Mouse (Mus musculus) heart, adult 2 months (tissue): ENCODE measurements at regions not wholly inside any gene's neighbourhood (a gene's known extent, or its start where the extent isn't known, plus 50 kb on each side); places are given as distances from the start of the nearest gene placed in this dataset.

Experiments
- DNase-seq, 2 experiments: peaks; one replicate each; pipeline ENCODE4 v3.0.0; 2021
- H3K27ac ChIP-seq: fragments of 200-600 bp; 2 replicates; pipeline ENCODE4 v1.8.1; 2022
- H3K27me3 ChIP-seq: fragments of 200-500 bp; 2 replicates; pipeline ENCODE4 v1.6.1; 2012; ENCODE audit warnings: mild to moderate bottlenecking, low read length, inconsistent platforms, mixed read lengths; ENCODE audit not compliant: control insufficient read depth, insufficient read depth
- H3K36me3 ChIP-seq: fragments of 200-500 bp; 2 replicates; pipeline ENCODE4 v1.6.1; 2012; ENCODE audit warnings: low read length, inconsistent platforms; ENCODE audit not compliant: control insufficient read depth, insufficient read depth
- H3K4me1 ChIP-seq: fragments of 200-500 bp; 2 replicates; pipeline ENCODE4 v1.6.1; 2011; ENCODE audit warnings: low read length; ENCODE audit not compliant: control insufficient read depth, insufficient read depth
- H3K4me3 ChIP-seq: fragments of 200-600 bp; 2 replicates; pipeline ENCODE4 v1.8.1; 2022
- H3K79me2 ChIP-seq: fragments of 200-500 bp; replicated peaks from 2 replicates; pipeline ENCODE4 v1.6.1; 2012; ENCODE audit warnings: mild to moderate bottlenecking, inconsistent platforms, low read length, moderate library complexity, mixed read lengths; ENCODE audit not compliant: control insufficient read depth, insufficient read depth
- H3K9ac ChIP-seq: fragments of 200-500 bp; 2 replicates; pipeline ENCODE4 v1.6.1; 2012; ENCODE audit warnings: low read depth, mild to moderate bottlenecking, control low read depth, inconsistent platforms, low read length, mixed read lengths
- CTCF ChIP-seq: fragments of 200-600 bp; IDR thresholded peaks from 2 replicates; pipeline ENCODE4 v1.8.1; 2022; ENCODE audit warnings: antibody characterized with exemption, mild to moderate bottlenecking, moderate library complexity
- EP300 ChIP-seq: fragments of 200-500 bp; IDR thresholded peaks from 2 replicates; pipeline ENCODE4 v1.6.1; 2011; ENCODE audit warnings: low read depth, low read length, control low read depth; ENCODE audit not compliant: insufficient read depth
- POLR2A ChIP-seq: fragments of 200-500 bp; IDR thresholded peaks from 2 replicates; pipeline ENCODE4 v1.6.1; 2011; ENCODE audit warnings: mild to moderate bottlenecking, low read depth, low read length, control low read depth; ENCODE audit not compliant: insufficient read depth
- WGBS: fragments of 180-500 bp; shearing (Covaris S2); methylation state at CpG from one replicate; pipeline ENCODE4 v1.1.7; 2018; 5-methylcytosine and 5-hydroxymethylcytosine counted together
- intact Hi-C: fragments of 180-260 bp; cut with DNase I; formaldehyde crosslinking; loops from one replicate; pipeline ENCODE4 v1.15.1; 2025

- no peaks in the 10 kb centered on the region for H3K79me2 ChIP-seq
- H3K36me3 ChIP-seq: no peaks in the 10 kb centered on the region
- WGBS: 12% methylated on average over 2 of the region's 2 CpGs
- H3K27me3 ChIP-seq: 0 out of 2 replicates have a peak, but pooled peaks cover 1% of the 10 kb centered on the region
- DNase-seq: no peak
- H3K9ac ChIP-seq: no peak overlapping the region
- intact Hi-C loops: no loop called here
- H3K4me1 ChIP-seq: no peaks in the 10 kb centered on the region
- no peak for TF ChIP-seq EP300
- TF ChIP-seq CTCF: no peak
- no peak for TF ChIP-seq POLR2A
- no peak overlapping the region for H3K27ac ChIP-seq
- no peak overlapping the region for H3K4me3 ChIP-seq
These were observed 79.4 kb downstream of the Nkx2-1 start for GRCm38 (mm10) chr12:56457356-56457755.

DNA sequence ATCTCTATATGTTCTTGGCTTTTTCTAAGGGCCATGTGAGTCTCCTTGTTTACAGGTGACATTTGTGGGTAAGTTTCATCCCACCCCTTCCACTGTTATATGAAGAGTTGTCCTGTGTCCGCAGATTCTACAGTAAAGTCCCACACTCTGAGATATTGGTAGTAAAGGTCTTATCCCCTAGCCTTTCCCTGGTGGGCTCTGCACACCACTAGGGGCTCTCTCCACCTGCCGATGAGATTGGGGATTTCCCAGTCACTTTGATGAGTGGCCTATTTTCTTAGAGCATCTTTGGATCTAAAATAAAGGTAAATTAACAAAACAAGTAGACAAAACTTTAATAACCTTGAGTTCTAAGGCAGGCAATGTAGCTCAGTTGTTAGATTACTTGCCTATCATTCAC, 86.4 kb downstream of the Nkx2-1 start:
- no peak for DNase-seq
- Histone ChIP-seq H3K36me3 (no peaks in the 10 kb centered on the region), H3K4me1 (no peaks in the 10 kb centered on the region), H3K4me3 (no peak overlapping the region), H3K27ac (no peak overlapping the region), H3K27me3 (0 out of 2 replicates have a peak, but pooled peaks cover 1% of the 10 kb centered on the region), H3K79me2 (no peaks in the 10 kb centered on the region), H3K9ac (no peak overlapping the region)
- intact Hi-C loops: no loop called here
- WGBS: 75% methylated on average over 2 of the region's 2 CpGs
- TF ChIP-seq EP300 (no peak), POLR2A (no peak), CTCF (no peak)

DNA sequence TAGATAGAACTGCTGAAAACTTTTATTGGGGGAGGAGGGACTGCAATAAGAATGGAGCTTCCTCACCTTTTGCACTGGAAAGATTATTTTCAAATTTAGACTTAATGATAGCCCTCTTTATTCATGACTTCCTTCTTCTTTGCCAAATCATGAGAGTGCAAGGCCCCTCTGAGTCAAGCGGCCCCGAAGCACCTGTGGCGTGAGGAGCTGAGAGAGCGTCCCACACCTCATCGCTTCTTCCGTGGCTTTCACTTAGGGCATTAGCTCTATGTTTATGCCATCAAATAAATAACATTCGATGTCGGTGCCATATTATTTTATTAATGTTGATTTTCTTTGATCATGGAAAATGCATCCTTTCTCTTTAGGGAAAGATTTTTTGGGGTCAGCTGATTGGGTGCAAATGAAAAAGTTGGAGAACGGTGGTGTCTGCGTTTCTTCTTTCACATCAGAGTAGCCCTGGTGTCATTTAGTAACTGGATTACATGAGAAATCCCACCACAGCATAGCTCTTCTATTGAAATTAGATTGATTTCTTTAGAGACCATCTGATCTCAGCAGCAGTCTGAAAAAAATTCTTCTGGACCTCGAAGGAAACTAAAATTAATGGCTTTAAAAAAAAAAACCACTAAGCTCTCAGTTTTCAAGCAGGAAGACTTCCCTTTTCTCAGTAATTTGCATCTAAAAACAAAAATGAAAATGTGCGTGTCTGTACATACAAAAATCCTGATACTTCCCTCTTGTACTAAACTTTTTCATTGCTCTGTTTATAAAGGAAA, 87.7 kb downstream of the Nkx2-1 start:
- H3K27me3 ChIP-seq: 0 out of 2 replicates have a peak, but pooled peaks cover 1% of the 10 kb centered on the region
- no peaks in the 10 kb centered on the region for H3K4me1 ChIP-seq
- H3K4me3 ChIP-seq: no peak overlapping the region
- no peak overlapping the region for H3K9ac ChIP-seq
- no peak overlapping the region for H3K27ac ChIP-seq
- no peaks in the 10 kb centered on the region for H3K79me2 ChIP-seq
- 83% methylated on average over 12 of the region's 12 CpGs for WGBS
- intact Hi-C loops: no loop called here
- DNase-seq: no peak
- no peaks in the 10 kb centered on the region for H3K36me3 ChIP-seq
- TF ChIP-seq EP300 (no peak), POLR2A (no peak), CTCF (no peak)

GRCm38 (mm10) chr12:56441166-56441817, 95.4 kb downstream of the Nkx2-1 start:
- Histone ChIP-seq H3K4me1 (no peaks in the 10 kb centered on the region), H3K36me3 (no peaks in the 10 kb centered on the region), H3K27me3 (no peaks in the 10 kb centered on the region), H3K27ac (no peak overlapping the region), H3K4me3 (no peak overlapping the region), H3K9ac (no peak overlapping the region), H3K79me2 (no peaks in the 10 kb centered on the region)
- TF ChIP-seq EP300: no peak
- TF ChIP-seq CTCF: no peak
- TF ChIP-seq POLR2A: no peak
- intact Hi-C loops: no loop called here
- no peak for DNase-seq
- WGBS: 80% methylated on average over 8 of the region's 8 CpGs

DNA sequence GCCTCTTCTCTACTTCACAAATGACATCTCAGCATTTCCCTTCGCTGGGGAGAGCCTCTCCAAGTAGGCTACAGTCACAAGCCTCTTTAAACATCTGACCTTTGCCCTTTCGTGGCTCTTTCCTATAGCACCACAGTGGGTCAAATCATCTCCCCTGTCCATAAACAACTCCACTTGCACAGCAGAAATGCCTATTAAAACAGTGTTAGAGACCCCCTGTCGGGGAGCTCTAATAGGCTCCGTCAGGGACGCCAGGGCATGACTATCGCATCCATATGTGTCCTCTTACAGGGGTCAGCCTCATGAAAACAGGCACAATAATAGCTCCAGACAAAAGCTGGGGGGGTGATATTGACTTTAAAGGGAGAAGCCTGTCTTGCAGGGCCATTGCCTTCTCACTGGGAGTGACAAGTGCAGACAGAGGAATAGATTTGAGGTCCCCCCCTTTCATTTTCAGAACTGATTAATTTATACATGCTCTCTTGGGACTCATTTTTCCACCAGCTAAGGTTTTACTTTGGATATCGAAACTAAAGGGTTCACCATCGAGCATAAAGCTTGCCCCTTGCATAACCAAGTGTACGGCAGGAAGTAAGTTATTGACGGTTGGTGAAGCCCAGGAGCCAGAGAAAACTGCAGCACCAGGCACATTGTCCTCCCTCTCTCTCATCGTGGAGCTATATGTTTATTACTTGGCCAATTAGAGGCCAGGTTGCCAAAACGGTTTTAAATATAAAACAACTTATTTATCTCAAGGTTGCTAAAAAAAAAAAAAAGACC, 94.6 kb upstream of the Mbip start:
- Histone ChIP-seq H3K27me3 (no peaks in the 10 kb centered on the region), H3K4me3 (no peak overlapping the region), H3K27ac (no peak overlapping the region), H3K9ac (no peak overlapping the region), H3K79me2 (no peaks in the 10 kb centered on the region), H3K36me3 (no peaks in the 10 kb centered on the region), H3K4me1 (no peaks in the 10 kb centered on the region)
- no peak for TF ChIP-seq CTCF
- no peak for TF ChIP-seq EP300
- no peak for TF ChIP-seq POLR2A
- intact Hi-C loops: no loop called here
- no peak for DNase-seq
- 65% methylated on average over 12 of the region's 12 CpGs for WGBS
